Mouse (Mus musculus): ENCODE data around the gene Dusp22.

GRCm38 (mm10) chr13:30669277-30669676 lies 9.5 kb downstream of the Dusp22 start:
- TF ChIP-seq TAL1 (IDR thresholded peaks at IDR 0.05; ENCODE audit: low read length) (no peak), GATA1 (IDR thresholded peaks at IDR 0.05; ENCODE audit: low read length) (no peak)
